Mouse (Mus musculus) kidney, adult 8-10 months (tissue): ENCODE measurements at regions not wholly inside any gene's neighbourhood (a gene's known extent, or its start where the extent isn't known, plus 50 kb on each side); places are given as distances from the start of the nearest gene placed in this dataset.

ENCODE experiments used
- DNase-seq, 2 experiments: peaks; one replicate each; pipeline ENCODE4 v3.0.0; 2022

GRCm38 (mm10) chr7:71648314-71648713 lies 297.0 kb upstream of the Gm10295 start:
- DNase-seq: no peak

- no peak for DNase-seq
Measured at GRCm38 (mm10) chr7:71646944-71647343, 295.7 kb upstream of the Gm10295 start.

DNA sequence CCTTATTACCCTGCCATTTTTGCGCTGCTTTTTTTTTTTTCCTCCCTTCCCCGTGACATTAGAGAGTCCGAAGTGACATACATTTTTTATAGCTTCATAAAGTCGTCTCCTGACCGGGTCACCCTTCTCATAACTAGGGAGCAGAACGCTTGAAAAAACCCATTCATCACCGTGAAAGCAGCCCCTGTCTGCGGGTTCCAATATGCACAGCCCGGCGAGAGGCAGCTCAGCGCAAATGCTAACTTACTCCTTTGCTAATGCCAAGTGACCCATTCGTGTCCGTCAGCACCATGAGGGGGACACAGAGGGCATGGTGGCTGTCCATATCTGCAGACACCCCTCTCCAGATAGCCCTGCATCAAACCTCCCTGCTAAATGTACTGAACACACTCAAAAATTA lies 271.8 kb upstream of the Gm10295 start:
- DNase-seq: no peak

DNA sequence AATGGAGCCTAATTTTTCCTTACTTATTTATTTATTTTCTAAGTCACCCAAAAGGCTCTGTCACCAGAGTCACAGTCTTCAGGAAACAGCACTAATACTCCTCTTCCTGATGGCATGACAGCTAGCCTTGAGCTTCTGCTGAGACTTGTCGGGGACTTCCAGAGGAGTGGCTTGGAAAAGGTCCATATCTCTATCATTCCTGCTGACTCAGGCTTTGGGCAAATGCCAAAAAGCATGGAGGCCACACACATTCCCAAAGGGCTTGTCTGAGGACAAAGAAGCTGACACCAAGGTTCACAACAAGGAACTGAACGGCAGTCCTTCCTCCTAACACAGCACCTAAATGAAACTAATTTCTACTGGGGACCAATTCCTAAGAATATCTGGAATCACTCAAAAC lies 251.9 kb upstream of the Gm10295 start:
- DNase-seq: peak; percentile 62 to 77

GRCm38 (mm10) chr7:71596780-71597179 lies 245.5 kb upstream of the Gm10295 start:
- no peak for DNase-seq

DNA sequence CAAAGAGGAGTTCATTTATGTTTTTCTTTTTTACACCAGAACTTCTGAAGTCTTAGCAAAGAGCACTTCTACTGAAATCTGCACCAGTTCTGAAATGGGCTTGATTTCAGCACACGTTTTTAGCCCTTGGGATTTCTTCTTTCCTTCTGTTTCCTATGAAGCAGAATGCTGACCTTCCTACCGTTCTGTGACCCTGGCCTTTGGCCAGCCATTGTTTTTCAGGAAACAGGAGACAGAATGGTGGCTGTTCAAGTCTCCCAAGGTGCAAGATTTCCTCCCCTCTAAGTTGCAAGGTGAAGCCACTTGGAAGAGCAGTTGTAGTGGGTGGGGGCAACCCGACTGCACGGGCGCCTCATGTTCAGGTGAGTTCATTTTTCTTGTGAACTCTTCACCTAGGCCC lies 236.3 kb upstream of the Gm10295 start:
- peak; percentile 36 to 45 for DNase-seq

DNA sequence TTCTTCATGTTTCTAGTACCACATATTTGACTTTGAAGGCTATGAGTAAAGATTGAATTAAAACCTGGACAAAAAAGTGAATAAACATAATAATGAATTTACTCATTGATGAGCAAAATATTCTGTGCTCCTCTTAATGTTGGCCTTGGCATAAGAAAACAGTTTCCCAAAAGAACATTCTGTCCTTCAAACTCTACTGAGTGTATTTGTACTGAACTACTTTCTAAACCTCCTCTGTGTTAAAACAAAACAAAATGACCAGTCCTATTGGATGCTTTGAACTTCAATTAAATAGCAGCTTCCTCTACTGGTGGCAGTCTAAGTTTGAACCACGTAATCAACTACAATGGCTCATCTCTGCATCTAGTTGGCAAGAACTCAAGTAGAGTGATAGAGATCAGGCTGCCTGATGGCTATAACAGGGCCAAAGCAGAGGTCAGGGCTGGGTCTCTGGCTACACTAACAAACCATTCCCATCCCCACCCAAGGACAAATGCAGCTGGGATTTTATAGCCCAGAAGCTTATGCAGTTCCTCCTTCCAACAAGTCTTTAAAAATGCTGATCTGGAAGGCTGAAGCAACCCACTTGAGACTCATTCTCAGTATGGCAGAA lies 232.3 kb upstream of the Gm10295 start:
- no peak for DNase-seq

DNA sequence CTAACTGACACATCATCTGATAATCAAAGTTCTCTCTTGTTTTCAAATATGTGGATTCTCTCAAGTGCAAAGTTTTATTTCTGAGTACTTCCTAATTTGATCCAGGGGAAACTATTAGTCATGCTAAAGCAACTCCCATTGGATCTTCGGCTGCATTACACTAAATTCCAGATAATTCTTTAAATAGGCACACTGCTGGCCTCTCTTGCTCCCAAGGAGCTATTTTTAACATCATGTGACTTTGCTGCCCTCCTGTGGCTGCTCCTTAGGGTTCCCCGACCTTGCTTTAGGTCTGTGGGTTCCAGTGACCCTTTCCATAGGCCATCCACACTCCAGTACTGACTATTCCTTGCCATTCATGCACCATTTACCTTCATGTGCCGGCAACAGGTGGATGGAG lies 230.5 kb upstream of the Gm10295 start:
- DNase-seq: peak; percentile 44 to 67

DNA sequence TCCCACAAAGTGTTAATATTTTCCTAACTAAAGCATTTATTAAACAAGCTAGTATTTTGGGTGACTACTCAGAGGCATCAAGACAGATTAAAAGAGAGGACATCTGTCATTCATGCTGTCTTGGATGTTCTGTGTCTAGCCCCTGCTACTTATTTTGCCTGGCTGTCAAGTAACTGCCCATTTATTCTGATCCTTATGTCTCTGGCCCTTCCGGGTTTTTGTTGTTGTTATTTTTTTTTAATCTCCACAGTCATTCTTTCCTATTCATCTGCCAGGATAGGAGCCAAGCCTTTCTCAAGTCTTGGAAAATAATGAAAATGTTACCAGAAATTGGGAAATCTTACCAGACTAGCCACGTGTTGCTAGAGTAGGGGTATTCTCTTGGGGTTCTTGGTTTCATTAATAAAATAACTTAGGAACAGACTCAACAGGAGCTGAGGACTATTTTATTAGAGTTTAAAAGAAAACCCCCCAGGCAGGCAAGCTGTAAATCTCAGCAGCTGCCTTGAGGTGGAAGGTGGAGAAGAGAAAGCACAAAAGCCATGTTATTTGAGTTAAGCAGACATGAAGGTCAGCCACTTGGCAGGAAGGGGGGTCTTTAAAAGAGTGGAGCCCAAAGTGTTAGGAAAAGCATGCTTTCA lies 209.1 kb upstream of the Gm10295 start:
- DNase-seq: no peak

DNA sequence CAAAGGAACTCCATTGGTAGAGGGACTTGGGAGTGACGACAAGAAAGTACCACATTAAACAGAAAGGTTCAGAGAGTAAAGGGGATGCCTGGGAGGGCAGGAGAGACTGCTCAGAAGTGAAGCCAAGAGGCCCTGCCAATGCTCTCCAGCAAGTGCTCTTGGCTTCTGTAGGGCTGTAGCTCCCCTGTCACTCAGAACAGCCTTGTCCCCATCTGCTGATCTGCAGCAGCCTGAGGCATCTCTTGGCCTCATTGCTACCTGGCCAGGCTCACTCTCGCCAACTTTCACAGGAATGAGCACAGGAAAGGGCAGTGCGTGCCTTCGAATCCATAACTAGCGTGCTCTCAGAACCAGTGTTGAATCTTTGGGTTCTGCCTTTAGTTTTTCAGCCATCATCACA lies 205.2 kb upstream of the Gm10295 start:
- no peak for DNase-seq

GRCm38 (mm10) chr7:71555476-71555875 lies 204.2 kb upstream of the Gm10295 start:
- DNase-seq: no peak

DNA sequence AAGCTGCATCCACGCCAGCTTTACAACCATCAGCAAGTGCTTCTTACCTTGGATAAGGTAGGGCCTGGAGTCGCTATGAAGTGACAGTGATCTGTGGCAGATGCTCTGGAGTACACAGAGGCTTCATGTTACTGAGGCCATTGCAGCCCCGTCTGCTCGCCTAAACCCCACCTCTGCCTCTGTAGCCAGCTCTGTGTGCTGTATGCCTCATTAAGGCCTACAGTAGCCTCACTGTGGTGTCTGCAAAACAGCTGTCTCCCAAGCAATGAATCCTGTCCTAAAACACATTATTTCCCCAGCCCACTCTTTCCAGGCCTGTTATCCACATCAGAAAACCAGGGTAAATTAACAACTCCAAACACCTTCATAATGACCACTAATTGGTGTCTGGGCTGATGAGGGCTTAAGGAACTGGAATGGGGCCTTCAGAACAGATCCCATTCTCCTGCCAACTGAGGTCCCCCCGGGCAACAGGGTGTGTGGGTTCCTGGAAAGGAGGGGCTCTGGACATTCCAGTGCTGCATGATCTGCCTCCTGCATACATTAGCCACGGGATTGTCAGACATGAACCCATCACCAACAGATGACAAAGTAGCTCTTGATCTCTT lies 195.4 kb upstream of the Gm10295 start:
- no peak for DNase-seq

GRCm38 (mm10) chr7:71541467-71541866 lies 190.2 kb upstream of the Gm10295 start:
- no peak for DNase-seq

DNA sequence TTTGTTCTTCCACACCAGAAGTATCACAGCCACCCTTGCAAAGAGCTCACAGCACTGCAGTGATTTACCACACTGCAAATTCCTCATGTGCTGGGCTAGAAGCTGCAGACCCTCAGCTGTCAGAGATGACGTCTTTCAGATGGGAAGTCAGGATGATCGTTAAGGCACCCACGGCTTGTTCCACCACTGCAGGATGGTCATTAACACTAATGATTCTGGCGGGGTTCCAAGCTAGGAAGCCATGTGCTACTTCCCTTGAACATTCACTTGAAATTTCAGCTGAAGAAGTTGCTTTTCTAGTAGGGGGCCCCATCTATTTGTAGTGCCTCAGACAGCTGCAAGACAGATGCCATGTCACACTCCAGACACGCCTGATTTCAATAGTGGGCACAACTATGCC lies 181.8 kb upstream of the Gm10295 start:
- no peak for DNase-seq

GRCm38 (mm10) chr7:71531496-71531895 lies 180.2 kb upstream of the Gm10295 start:
- DNase-seq: peak; percentile 10 to 24

DNA sequence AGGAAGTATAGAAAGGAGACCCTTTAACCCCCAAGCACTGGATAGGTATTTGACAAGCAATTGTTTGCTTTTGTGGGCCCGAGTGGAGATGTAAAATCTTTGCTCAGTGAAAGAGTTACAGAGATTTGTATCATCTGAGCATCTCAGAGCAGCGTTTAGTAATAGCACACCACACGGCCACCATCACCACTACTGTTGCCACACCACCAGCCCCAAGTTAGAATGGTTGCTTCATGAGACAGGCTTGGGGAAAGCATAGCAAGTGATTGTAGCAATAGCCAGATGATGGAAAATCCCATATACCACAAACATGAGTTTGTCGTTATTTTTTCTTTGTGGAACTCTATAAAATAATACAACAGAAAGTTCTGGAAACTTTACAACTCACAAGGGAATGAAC lies 179.6 kb upstream of the Gm10295 start:
- no peak for DNase-seq

DNA sequence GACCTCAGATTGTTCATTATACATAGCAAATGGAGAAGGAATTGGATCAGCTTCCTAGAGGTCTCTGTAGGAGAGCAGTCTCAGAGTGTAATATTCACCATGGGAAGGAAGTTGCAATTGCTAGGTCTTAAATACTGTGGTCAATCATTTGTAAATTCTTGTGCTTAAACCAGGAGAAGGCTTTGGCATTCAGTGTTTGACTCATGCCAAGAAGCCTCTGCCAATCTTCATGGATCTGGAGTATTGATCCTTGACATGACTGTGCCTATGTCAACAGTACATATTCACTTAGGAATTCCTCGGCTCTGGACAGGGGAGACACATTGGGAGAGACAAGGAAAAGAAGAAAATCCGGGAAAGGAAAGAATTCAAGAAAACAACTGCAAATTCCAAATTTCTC lies 174.9 kb upstream of the Gm10295 start:
- DNase-seq: peak in 1 of 2 experiments; percentile 23

- DNase-seq: no peak
Measured at GRCm38 (mm10) chr7:71524577-71525126, 173.4 kb upstream of the Gm10295 start.

DNA sequence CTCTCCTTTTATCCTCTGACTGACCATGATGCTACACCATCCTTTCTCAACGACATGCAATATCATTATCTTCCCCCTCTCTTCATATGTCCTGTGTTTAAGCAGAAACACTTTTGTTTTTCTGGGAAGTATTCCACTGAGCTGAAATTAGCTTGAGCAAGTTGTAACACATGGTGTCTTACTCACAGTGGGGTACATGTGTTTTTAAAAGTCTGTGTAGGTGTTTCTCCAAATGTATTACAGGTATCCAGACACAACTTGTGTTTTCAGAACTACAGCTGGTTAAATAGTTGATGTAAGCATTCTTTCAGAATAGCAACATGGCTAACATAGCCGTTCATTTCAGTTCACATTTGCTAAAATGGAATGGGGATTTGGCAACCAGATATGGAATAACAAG lies 172.8 kb upstream of the Gm10295 start:
- DNase-seq: no peak

DNA sequence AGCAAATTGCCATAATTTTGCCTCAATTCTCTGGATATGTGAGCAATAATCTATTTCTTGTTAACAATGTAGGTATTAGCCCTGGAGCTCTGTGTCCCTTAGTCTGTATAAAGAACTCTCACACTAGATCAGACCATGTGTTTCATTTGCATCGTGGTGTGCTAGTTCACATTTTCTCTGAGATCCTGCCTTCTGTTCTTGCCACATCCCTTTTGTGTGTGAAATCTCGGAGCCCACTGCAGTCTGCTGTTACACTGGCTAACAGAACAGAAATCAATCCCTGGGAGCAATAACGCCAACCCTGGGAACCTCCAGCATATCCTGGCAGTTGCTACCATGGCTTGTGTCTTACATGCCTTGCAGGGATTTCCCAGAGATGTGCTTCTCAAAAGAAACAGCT lies 156.1 kb upstream of the Gm10295 start:
- no peak for DNase-seq

DNA sequence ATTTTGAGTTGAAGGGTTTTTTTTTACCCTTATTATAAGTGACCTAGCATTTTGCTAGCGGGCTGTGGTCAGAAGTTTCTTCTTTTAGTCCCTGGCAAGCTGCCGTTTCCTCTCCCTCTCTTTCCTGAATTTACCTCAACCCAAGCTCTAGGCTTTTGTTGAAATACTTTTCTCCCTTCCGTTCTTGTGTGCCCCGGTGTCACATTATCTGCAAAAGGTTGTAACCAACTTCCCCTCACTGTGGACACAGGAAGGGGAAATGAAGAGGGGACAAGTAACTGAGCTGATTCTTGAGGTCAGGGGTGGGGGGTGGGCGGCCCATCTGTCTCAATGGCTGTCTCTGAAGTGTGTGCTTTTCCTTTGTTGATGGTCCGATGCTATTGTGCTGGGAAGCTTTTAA lies 149.4 kb upstream of the Gm10295 start:
- DNase-seq: peak; percentile 25 to 44

GRCm38 (mm10) chr7:71498123-71498522 lies 146.8 kb upstream of the Gm10295 start:
- no peak for DNase-seq

GRCm38 (mm10) chr7:71491128-71491527 lies 139.8 kb upstream of the Gm10295 start:
- no peak for DNase-seq

DNA sequence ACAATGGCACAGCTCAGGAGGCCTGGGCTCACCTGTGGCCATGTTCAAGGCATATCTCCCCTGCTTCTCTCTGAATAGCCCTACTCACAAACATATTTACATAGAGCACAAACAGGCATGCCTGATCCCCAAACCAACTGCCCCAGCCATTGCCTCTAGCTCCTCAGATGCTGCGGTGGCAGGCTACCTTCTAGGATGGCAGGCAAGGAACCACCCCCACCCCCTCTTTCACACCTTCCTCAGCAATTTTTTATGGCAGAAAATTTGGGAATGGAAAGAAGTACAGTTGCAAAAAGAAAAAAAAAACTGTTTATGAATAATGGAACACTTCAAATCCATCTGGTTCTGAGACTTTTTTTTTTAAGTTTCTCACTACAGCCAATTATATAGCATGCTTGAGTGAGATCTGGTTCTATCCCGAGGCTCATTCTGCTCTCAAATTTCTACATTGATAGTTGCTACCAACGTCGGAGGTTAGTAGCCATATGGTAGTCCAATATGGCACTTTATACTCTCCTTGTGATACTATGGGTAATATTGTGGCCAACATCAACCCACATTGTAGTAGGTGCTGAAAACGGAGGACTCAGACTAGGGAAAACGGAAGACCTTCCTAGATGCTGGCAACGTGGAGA lies 136.8 kb upstream of the Gm10295 start:
- no peak for DNase-seq
